Mouse (Mus musculus) lung, embryonic 16.5 days (tissue): ENCODE data around the gene Plcl1. TPM values are rescaled to one million over a fixed set of nuclear protein-coding genes. Genes with fewer than 3 reads are reported as not detected.

Source experiments
- ATAC-seq: fragments of 200-750 bp; cut with Nextera tagmentation; 2 replicates; pipeline ENCODE4 v1.8.0; 2017; ENCODE audit warnings: low read depth, mild to moderate bottlenecking, moderate library complexity
- H3K27ac ChIP-seq: fragments of 300-500 bp; sonication (generic); 2 replicates; pipeline ENCODE4 v1.5.1; 2014; ENCODE audit warnings: mild to moderate bottlenecking, control low read depth, low read length
- H3K27me3 ChIP-seq: fragments of 300-500 bp; sonication (generic); 2 replicates; pipeline ENCODE4 v1.6.1; 2014; ENCODE audit warnings: low read depth, low read length, mixed read lengths; ENCODE audit not compliant: control insufficient read depth, insufficient read depth
- H3K36me3 ChIP-seq: fragments of 300-500 bp; sonication (generic); 2 replicates; pipeline ENCODE4 v1.6.1; 2014; ENCODE audit warnings: low read length; ENCODE audit not compliant: control insufficient read depth, insufficient read depth
- H3K4me1 ChIP-seq: fragments of 300-500 bp; sonication (generic); replicated peaks from 2 replicates; pipeline ENCODE4 v1.6.1; 2014; ENCODE audit warnings: low read length, mixed read lengths; ENCODE audit not compliant: control insufficient read depth, insufficient read depth
- H3K4me2 ChIP-seq: fragments of 300-500 bp; sonication (generic); 2 replicates; pipeline ENCODE4 v1.6.1; 2014; ENCODE audit warnings: low read depth, low read length, control low read depth
- H3K4me3 ChIP-seq: fragments of 300-500 bp; sonication (generic); 2 replicates; pipeline ENCODE4 v1.5.1; 2014; ENCODE audit warnings: mild to moderate bottlenecking, low read length, control low read depth
- H3K9ac ChIP-seq: fragments of 300-500 bp; sonication (generic); 2 replicates; pipeline ENCODE4 v1.6.1; 2014; ENCODE audit warnings: low read length, control low read depth
- H3K9me3 ChIP-seq: fragments of 300-500 bp; sonication (generic); 2 replicates; pipeline ENCODE4 v1.6.1; 2016; ENCODE audit warnings: low read length; ENCODE audit not compliant: control insufficient read depth
- WGBS: fragments of 180-500 bp; shearing (Covaris S2); extraction: QIAGEN DNeasy Blood & Tissue Kit; methylation state at CpG from one replicate; pipeline ENCODE4 v1.1.7; 2014; 5-methylcytosine and 5-hydroxymethylcytosine counted together
- polyA plus RNA-seq: library from polyadenylated mRNA; unstranded; fragments of >200 nt; fragmentation: Nextera tagmentation; extraction: Ambion mirVana; gene quantifications from 2 replicates; pipeline ENCODE4 v1.2.1, GENCODE M21; 2015

Plcl1 gene
- polyA plus RNA-seq, 1 experiment from 2014 or later, result 2.0 TPM

DNA sequence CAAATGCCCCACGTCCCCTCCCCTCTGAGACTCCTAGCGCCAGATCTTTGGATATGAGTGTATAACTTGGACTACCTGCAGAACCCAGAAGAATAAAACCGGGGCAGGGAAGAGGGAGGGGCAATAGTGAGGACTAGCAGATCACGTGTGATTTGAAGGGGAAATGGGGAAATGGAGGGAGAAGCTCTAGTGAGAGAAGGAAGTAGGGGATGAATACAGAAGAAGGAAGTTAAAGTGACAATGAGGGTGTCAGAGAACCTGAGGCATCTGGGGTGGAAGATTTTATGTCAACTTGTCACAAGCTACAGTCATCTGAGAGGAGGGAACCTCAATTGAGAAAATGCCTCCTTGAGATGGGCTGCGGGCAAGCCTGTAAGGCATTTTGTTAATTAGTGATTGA, 119.4 kb downstream of the Plcl1 start:
- no peak for ATAC-seq
- no peaks in the 10 kb centered on the region for H3K27me3 ChIP-seq
- no peak overlapping the region for H3K4me3 ChIP-seq
- no peak overlapping the region for H3K4me2 ChIP-seq
- no peak overlapping the region for H3K27ac ChIP-seq
- no peaks in the 10 kb centered on the region for H3K9me3 ChIP-seq
- no peaks in the 10 kb centered on the region for H3K36me3 ChIP-seq
- H3K9ac ChIP-seq, result no peak overlapping the region
- peaks cover 13% of the 10 kb centered on the region for H3K4me1 ChIP-seq
- WGBS, result 66% methylated on average over 5 of the region's 5 CpGs

DNA sequence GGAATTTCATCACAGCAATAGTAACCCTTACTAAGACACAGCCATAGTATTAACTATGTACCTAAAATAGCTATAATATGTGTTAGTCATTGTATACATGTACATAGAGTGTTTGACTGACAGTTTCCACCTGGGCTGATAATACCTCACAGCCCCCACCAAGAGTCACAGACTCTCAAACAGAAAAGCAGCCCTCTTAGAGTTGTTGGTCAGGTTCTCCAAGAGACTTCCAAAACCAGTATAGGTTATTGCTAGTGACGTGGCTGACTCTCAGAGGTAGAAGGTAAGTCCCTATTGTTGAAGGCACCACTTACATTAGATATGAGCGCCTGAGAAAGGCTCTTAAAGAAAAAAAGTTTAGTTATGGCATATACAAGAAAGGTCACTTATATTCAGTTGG, 120.0 kb downstream of the Plcl1 start:
- no peaks in the 10 kb centered on the region for H3K36me3 ChIP-seq
- H3K4me2 ChIP-seq, result no peak overlapping the region
- no peak overlapping the region for H3K4me3 ChIP-seq
- peaks cover 13% of the 10 kb centered on the region for H3K4me1 ChIP-seq
- 68% methylated on average over 2 of the region's 2 CpGs for WGBS
- H3K9me3 ChIP-seq, result no peaks in the 10 kb centered on the region
- ATAC-seq, result no peak
- H3K27me3 ChIP-seq, result no peaks in the 10 kb centered on the region
- no peak overlapping the region for H3K27ac ChIP-seq
- no peak overlapping the region for H3K9ac ChIP-seq

DNA sequence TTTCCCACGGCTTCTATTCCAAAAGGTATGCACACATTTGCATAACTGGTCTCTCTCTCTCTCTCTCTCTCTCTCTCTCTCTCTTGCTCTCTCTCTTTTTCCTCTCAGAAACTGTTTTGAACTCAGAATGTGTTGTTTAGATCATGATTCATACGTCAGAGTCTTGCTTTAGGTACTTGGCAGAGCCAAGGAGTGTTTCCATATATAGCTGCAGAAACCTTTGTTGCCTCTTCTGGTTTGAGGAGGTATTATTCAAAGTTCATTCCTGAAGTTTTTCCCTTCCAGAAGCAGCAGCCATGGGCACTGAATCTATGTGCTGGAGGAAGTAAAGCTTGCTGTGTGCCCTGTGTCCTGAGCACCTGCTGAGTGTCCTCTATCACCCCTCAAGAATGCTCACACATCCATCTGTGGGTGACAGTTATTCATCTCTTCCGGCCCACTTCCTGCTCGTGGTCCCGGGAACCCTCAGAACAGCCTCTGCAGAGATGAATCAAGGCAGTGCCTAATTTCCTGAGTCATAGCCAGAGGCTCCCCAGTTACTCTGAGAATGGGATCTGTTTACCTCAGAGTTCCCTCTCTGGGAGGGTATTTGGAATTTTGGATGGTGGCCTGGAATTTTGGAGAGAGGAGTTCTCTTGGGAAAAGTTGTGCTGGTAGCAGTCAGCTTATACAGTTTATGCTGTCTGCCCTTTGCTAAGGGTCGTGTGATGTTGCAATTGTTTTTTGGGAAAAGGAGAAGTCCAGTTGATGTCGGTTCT, 123.0 kb downstream of the Plcl1 start:
- Histone ChIP-seq H3K9me3 (no peaks in the 10 kb centered on the region), H3K27me3 (no peaks in the 10 kb centered on the region), H3K9ac (no peak overlapping the region), H3K4me1 (peaks cover 13% of the 10 kb centered on the region), H3K27ac (peak overlapping the region; percentile 47), H3K36me3 (no peaks in the 10 kb centered on the region), H3K4me2 (no peak overlapping the region), H3K4me3 (no peak overlapping the region)
- WGBS, result 22% methylated on average over 7 of the region's 7 CpGs
- peak; percentile 87 for ATAC-seq

DNA sequence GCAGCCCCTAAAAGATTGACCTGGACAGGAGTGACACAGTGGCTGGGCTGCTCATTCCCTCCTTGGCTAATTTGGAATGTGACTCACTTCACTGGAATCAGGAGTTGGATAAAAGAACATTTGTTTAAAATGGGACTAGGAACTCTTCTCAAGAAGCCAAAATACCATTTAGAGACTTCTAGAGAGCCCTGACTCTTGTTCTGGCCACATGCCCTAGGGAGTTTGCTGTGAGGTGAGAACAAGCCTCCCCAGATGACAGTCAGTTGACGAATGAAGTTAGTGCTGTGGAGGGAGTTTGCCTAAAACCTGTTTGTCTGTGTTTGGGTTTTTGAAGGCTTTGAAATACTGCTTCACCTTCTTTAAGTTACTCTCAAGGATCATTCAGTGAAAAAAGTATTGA, 128.1 kb downstream of the Plcl1 start:
- WGBS, result 53% methylated on average over 1 of the region's 1 CpGs
- Histone ChIP-seq H3K27ac (no peak overlapping the region), H3K4me2 (no peak overlapping the region), H3K27me3 (no peaks in the 10 kb centered on the region), H3K36me3 (no peaks in the 10 kb centered on the region), H3K4me3 (no peak overlapping the region), H3K4me1 (peaks cover 8% of the 10 kb centered on the region; the same call in 1 of the 2 replicates), H3K9me3 (no peaks in the 10 kb centered on the region), H3K9ac (no peak overlapping the region)
- ATAC-seq, result no peak

DNA sequence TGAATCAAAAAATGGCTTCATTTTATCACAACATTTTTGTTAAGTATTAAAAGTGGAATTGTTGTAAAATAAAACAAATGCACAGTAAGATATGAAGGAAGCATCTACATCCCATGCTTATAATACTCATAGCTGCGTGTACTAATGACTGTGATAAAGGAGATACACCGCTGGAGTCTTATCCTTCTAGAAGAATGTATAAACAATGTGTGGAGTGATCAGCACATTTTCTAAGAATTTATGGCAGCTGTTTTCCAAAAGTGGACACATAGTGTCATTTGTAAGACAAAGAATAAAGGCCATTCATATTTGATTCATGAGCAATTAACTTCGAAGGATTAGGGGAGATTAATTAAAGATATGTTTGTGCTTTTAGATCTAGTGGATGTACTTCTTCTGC, 148.7 kb downstream of the Plcl1 start:
- H3K27me3 ChIP-seq, result no peaks in the 10 kb centered on the region
- H3K4me1 ChIP-seq, result no peaks in the 10 kb centered on the region
- no peak for ATAC-seq
- H3K4me3 ChIP-seq, result no peak overlapping the region
- no peak overlapping the region for H3K9ac ChIP-seq
- H3K4me2 ChIP-seq, result no peak overlapping the region
- 40% methylated on average over 3 of the region's 3 CpGs for whole genome bisulfite sequencing
- H3K27ac ChIP-seq, result no peak overlapping the region
- no peaks in the 10 kb centered on the region for H3K36me3 ChIP-seq
- no peaks in the 10 kb centered on the region for H3K9me3 ChIP-seq

DNA sequence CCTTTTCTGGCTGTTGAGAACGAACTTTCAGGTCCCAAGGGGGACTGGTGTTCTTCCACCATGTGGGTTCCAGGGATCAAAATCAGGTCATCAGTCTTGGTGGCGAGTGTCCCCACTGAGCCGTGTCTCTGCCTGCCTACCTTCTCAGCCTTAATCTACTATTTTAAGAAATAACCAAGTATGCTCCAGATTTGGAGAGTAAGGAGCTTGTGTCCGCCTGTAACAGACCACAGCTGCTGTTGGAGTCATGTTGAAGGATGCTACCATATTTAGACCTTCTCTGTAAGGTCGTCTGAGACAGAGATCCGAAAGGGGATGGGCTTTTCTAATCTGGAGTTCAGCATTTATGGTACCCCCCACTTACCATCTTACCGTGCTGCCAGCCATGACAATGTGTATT, 152.2 kb downstream of the Plcl1 start:
- Histone ChIP-seq H3K4me2 (no peak overlapping the region), H3K9ac (no peak overlapping the region), H3K4me3 (no peak overlapping the region), H3K36me3 (no peaks in the 10 kb centered on the region), H3K9me3 (no peaks in the 10 kb centered on the region), H3K4me1 (no peaks in the 10 kb centered on the region), H3K27ac (no peak overlapping the region), H3K27me3 (no peaks in the 10 kb centered on the region)
- WGBS, result 63% methylated on average over 7 of the region's 7 CpGs
- ATAC-seq, result no peak

DNA sequence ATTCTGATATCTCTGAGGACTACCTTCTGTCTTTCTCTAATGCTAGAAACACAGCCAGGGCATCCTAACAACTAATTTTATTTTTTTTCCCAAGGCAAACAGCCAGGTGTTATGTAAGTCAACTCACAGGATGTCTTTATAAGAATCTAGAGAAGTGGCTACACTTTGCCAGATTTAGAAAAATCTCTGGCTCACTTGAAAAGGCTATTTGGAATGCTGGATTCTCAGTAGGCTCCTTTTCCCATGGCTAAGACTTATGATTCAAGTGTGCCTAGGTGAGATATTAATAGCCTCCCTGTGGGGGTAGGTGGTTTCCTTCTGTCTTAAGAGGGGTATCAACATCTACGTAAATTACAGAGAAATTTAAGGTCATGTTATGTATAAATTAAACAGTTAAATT, 152.7 kb downstream of the Plcl1 start:
- no peak overlapping the region for H3K4me2 ChIP-seq
- no peak overlapping the region for H3K4me3 ChIP-seq
- H3K9ac ChIP-seq, result no peak overlapping the region
- no peaks in the 10 kb centered on the region for H3K9me3 ChIP-seq
- no peak for ATAC-seq
- no peaks in the 10 kb centered on the region for H3K36me3 ChIP-seq
- no peak overlapping the region for H3K27ac ChIP-seq
- H3K4me1 ChIP-seq, result no peaks in the 10 kb centered on the region
- no peaks in the 10 kb centered on the region for H3K27me3 ChIP-seq
- WGBS, result 77% methylated on average over 1 of the region's 1 CpGs

DNA sequence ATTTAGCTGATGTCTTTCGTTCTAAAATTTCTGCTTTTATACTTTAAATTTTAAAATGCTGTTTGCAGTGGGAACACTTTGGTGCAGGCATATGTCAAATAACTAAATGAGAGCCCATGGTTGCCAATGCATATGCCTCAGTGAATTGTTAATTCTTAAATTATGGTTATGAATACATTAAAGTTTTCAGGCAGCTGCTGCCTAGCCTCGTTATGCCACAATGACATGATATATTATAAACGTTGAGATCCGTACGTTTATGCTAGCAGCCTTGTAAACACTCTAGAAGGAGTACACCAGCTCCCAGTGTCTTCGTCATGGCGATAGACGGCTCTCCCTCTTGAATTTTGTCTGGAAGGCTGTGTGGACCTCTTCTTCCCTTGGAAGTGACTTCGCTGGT, 154.3 kb downstream of the Plcl1 start:
- H3K4me2 ChIP-seq, result no peak overlapping the region
- H3K27ac ChIP-seq, result no peak overlapping the region
- H3K9me3 ChIP-seq, result no peaks in the 10 kb centered on the region
- H3K36me3 ChIP-seq, result no peaks in the 10 kb centered on the region
- H3K27me3 ChIP-seq, result peaks cover 3% of the 10 kb centered on the region
- 50% methylated on average over 9 of the region's 9 CpGs for WGBS
- no peaks in the 10 kb centered on the region for H3K4me1 ChIP-seq
- no peak for ATAC-seq
- H3K4me3 ChIP-seq, result no peak overlapping the region
- no peak overlapping the region for H3K9ac ChIP-seq

DNA sequence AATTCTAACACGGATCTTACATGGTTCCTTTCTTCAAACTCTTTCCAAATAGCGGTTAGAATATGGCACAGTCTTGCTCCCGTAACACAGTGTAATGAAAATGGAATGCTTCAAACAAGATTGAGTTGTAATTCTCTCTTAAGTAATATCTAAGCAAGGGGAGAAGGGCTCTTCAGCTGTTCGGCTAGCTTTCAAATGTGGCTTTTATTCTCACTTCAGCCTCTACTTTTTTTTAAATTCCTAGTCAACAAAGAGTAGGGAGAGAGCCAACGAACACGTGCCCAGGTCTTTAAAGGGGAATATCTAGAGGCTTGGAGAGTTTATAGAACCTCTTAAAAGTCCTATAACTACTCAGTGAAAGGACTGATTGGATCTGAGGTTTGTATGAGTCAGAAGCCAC, 160.2 kb downstream of the Plcl1 start:
- H3K27ac ChIP-seq, result no peak overlapping the region
- no peaks in the 10 kb centered on the region for H3K36me3 ChIP-seq
- H3K9ac ChIP-seq, result no peak overlapping the region
- no peak overlapping the region for H3K4me2 ChIP-seq
- H3K4me3 ChIP-seq, result no peak overlapping the region
- ATAC-seq, result peak; percentile 86
- 56% methylated on average over 6 of the region's 6 CpGs for WGBS
- H3K27me3 ChIP-seq, result peaks cover 3% of the 10 kb centered on the region
- H3K4me1 ChIP-seq, result no peaks in the 10 kb centered on the region
- H3K9me3 ChIP-seq, result no peaks in the 10 kb centered on the region
